Mouse (Mus musculus): ENCODE data around the gene Tk2. TPM values are rescaled to one million over a fixed set of nuclear protein-coding genes. Genes with fewer than 3 reads are reported as not detected.
A peak's percentile ranks its signal among the peaks of the same experiment; 100 is the strongest.

Tk2 gene
- polyA plus RNA-seq, 1 experiment from 2014 or later: 22.0 TPM

- POLR2A ChIA-PET: no interaction called here
- H3K27me3 ChIP-seq: no peaks in the 10 kb centered on the region
- CTCF ChIA-PET: no interaction called here
- ATAC-seq (no peak), DNase-seq (ENCODE audit: low read depth, low spot score) (no peak)
- in situ Hi-C loops (cut with MboI; ENCODE audit: low pct_unique_long_range_greater_than_20kb): loop anchor here (10.0 kb wide), 2 partner anchors 155 to 185 kb away; no protein-coding TSS in a partner anchor
- no peak for TF ChIP-seq CTCF (IDR thresholded peaks at IDR 0.05)
Observed at GRCm38 (mm10) chr8:104249442-104249996, 1.2 kb upstream of the Tk2 start.

DNA sequence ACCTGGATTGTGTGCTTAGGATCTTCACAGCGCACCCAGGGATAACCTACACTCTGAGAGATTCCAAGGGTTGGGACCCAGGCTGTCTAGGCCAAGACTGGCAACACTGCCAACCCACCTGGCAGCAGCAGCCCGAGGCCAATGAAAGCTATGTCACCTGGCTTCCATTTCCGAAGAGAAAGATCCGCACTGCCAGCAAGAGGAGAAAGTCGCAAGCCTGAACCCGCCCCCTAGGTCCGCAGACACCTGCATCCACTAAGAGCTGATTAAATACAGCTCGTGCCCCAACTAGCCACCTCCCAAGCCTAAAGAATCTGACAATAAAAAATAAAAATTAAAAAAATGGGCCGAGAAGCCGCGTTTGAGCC is 466 bp downstream of the Tk2 start:
- no peaks in the 10 kb centered on the region for H3K27me3 ChIP-seq
- ChIA-PET CTCF (no interaction called here), POLR2A (no interaction called here)
- no peak for TF ChIP-seq CTCF (IDR thresholded peaks at IDR 0.05)
- DNase-seq (ENCODE audit: low read depth, low spot score): no peak
- peak; percentile 27 for ATAC-seq
- in situ Hi-C loops (cut with MboI; ENCODE audit: low pct_unique_long_range_greater_than_20kb): loop anchor here (10.0 kb wide), 2 partner anchors 157 to 187 kb away; no protein-coding TSS in a partner anchor

DNA sequence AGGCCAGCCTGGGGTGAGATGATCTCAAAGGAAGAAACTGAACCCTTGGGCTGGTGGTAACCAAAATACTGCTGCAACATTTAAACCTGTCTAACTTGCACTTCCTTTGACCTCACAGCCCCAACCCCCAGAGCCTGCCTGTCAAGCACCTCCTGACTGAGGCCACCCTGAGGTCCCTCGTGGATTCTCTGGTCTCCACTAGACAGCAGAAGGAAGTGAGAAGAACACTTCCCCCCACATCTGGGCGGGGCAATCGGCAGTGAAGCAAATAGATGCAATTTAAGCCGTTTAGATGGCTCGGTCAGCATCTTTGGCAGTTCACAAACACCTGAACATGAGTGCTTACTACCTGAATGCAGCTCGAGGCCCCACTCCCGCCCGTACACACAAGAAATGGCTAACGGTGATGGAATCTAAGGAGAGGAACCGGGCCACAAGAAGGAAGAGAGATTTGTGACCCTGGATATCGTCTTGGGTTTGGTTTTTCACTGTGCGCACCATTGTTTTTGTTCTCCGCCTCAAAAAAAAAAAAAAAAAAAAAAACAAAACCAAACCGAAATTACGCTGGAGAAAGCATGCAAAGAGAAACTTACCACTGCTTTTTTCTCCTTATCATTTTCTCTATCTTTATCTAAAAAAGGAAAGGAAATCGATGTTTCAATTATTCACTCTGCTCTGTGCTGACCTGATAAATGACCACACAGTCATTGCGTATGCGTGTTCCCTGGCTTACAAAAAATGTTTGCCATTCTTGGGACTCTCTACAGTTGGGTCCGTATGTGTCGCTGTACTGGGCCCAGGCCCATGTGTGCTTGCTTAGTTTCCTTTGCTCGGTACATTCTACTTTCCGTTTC is 1.1 kb downstream of the Tk2 start:
- TF ChIP-seq CTCF (IDR thresholded peaks at IDR 0.05): no peak
- no peak for ATAC-seq
- no peaks in the 10 kb centered on the region for H3K27me3 ChIP-seq
- no peak for DNase-seq (ENCODE audit: low read depth, low spot score)
- in situ Hi-C loops (cut with MboI; ENCODE audit: low pct_unique_long_range_greater_than_20kb): loop anchor here (10.0 kb wide), 2 partner anchors 158 to 188 kb away; no protein-coding TSS in a partner anchor
- POLR2A ChIA-PET: no interaction called here
- CTCF ChIA-PET: interaction anchor here (0.8 to 1.2 kb wide), 2 partner anchors 27 to 100 kb away, joined by 3 read pairs; no protein-coding TSS in a partner anchor

GRCm38 (mm10) chr8:104246621-104247020 is 1.7 kb downstream of the Tk2 start:
- ChIA-PET CTCF (interaction anchor here (0.8 to 1.2 kb wide), 2 partner anchors 26 to 99 kb away, joined by 3 read pairs; no protein-coding TSS in a partner anchor), POLR2A (no interaction called here)
- DNase-seq (ENCODE audit: low read depth, low spot score) (no peak), ATAC-seq (no peak)
- in situ Hi-C loops (cut with MboI; ENCODE audit: low pct_unique_long_range_greater_than_20kb): loop anchor here (10.0 kb wide), 2 partner anchors 158 to 188 kb away; no protein-coding TSS in a partner anchor
- H3K27me3 ChIP-seq: no peaks in the 10 kb centered on the region
- no peak for TF ChIP-seq CTCF (IDR thresholded peaks at IDR 0.05)

GRCm38 (mm10) chr8:104242038-104242644 is 6.2 kb downstream of the Tk2 start:
- DNase-seq (ENCODE audit: low read depth, low spot score) (no peak), ATAC-seq (no peak)
- in situ Hi-C loops (cut with MboI; ENCODE audit: low pct_unique_long_range_greater_than_20kb): loop anchor here (10.0 kb wide), 2 partner anchors 163 to 193 kb away; no protein-coding TSS in a partner anchor
- no peak for TF ChIP-seq CTCF (IDR thresholded peaks at IDR 0.05)
- H3K27me3 ChIP-seq: no peaks in the 10 kb centered on the region
- ChIA-PET CTCF (interaction anchor here (1.2 kb wide), 1 partner anchor 9 kb away, joined by 3 read pairs; the partner anchor contains the start of gene Cklf), POLR2A (no interaction called here)

- ATAC-seq: no peak
- POLR2A ChIA-PET: interaction anchor here (0.6 kb wide), 1 partner anchor 189 kb away, joined by 6 read pairs; no protein-coding TSS in a partner anchor
- in situ Hi-C loops (cut with MboI; ENCODE audit: low pct_unique_long_range_greater_than_20kb): no loop called here
Observed at GRCm38 (mm10) chr8:104239418-104239861, 8.9 kb downstream of the Tk2 start.

DNA sequence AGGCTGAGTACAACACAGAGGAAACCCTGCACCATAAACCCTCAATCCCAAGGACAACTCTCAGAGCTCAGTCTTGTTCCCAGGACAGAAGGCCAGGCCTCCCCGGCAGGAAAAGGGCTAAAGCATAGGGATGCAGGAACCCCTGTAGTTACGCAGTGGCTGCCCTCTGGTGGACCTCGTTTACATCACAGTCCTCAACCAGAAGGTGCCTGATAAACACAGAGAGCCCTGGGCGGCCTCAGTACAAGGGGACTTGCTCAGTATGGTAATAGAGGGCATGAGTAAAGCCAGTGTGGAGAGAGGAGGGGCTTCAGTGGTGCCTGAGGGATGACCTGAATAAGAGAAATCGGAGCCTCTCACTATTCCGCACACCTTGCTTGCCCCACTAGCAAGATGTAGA is 13.8 kb downstream of the Tk2 start:
- DNase-seq (ENCODE audit: low read depth, low spot score) (no peak), ATAC-seq (peak; percentile 33)
- POLR2A ChIA-PET: no interaction called here
- H3K27me3 ChIP-seq: no peaks in the 10 kb centered on the region
- in situ Hi-C loops (cut with MboI; ENCODE audit: low pct_unique_long_range_greater_than_20kb): no loop called here
- CTCF ChIA-PET: no interaction called here
- TF ChIP-seq CTCF (IDR thresholded peaks at IDR 0.05): no peak

More at GRCm38 (mm10) chr8:104239418-104239861, 8.9 kb downstream of the Tk2 start:
- no peak for DNase-seq (ENCODE audit: low read depth, low spot score)
- TF ChIP-seq CTCF (IDR thresholded peaks at IDR 0.05): no peak
- CTCF ChIA-PET: no interaction called here
- no peaks in the 10 kb centered on the region for H3K27me3 ChIP-seq

GRCm38 (mm10) chr8:104232919-104233318 is 15.4 kb downstream of the Tk2 start:
- CTCF ChIA-PET: no interaction called here
- in situ Hi-C loops (cut with MboI; ENCODE audit: low pct_unique_long_range_greater_than_20kb): no loop called here
- POLR2A ChIA-PET: no interaction called here
- no peak for DNase-seq (ENCODE audit: low read depth, low spot score)
- no peaks in the 10 kb centered on the region for H3K27me3 ChIP-seq
- TF ChIP-seq CTCF (IDR thresholded peaks at IDR 0.05): no peak
- no peak for ATAC-seq

DNA sequence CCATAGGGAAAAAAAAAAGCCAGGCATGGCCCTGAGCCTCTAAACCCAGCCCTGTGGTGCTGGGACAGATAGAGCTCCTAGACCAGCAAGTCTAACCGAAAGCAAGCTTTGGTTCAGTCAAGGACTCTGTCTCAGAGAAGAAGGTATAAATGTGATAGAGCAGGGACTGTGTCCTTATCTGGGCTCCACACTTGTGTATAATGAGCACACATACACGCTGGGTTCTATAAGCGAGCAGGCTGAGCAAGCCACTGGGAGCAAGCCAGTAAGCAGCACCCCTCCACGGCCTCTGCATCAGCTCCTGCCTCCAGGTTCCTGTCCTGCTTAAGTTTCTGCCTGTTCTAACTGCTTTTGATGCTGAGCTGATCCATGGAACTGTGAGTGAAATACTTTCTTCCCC is 16.3 kb downstream of the Tk2 start:
- ChIA-PET CTCF (interaction anchor here (1.5 kb wide), 1 partner anchor 18 kb away, joined by 3 read pairs; no protein-coding TSS in a partner anchor), POLR2A (no interaction called here)
- in situ Hi-C loops (cut with MboI; ENCODE audit: low pct_unique_long_range_greater_than_20kb): no loop called here
- no peaks in the 10 kb centered on the region for H3K27me3 ChIP-seq
- TF ChIP-seq CTCF (IDR thresholded peaks at IDR 0.05): no peak
- ATAC-seq (no peak), DNase-seq (ENCODE audit: low read depth, low spot score) (no peak)

- in situ Hi-C loops (cut with MboI; ENCODE audit: low pct_unique_long_range_greater_than_20kb): no loop called here
- TF ChIP-seq CTCF (IDR thresholded peaks at IDR 0.05): no peak
- POLR2A ChIA-PET: no interaction called here
- CTCF ChIA-PET: no interaction called here
- H3K27me3 ChIP-seq: no peaks in the 10 kb centered on the region
- DNase-seq (ENCODE audit: low read depth, low spot score): no peak
- no peak for ATAC-seq
Observed at GRCm38 (mm10) chr8:104230377-104230776, 18.0 kb downstream of the Tk2 start.
